Mouse (Mus musculus): ENCODE data around the gene Plac9a.

DNA sequence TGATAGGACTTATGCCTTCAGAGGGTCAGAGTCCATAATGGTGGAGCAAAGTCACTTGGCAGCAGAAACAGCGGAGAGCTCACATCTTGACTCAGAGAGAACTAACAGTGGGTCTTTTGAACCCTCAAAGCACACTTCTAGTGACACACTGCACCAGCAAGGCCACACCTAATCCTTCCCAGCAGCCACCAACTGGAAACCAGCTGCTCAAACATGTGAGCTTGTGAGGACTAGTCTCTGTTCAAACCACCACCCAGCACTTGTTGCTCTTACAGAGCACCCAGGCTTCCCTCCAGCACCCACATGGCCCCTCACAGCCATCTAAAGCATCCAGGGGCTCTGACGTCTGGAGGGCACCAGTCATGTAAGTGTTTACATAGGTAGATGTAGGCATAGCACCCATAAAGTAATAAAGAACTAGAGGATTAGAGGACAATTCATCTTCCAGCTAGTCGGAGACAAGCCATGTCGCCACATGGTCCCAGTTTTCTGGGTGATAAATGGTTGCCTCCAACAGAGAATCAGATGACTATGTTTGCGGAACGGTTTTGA is 57.0 kb downstream of the Plac9a start:
- TF ChIP-seq CTCF (IDR thresholded peaks at IDR 0.05) (no peak), POLR2A (IDR thresholded peaks at IDR 0.05; ENCODE audit: insufficient read depth, low read depth, low read length) (no peak)

Data from heart, adult 2 months (tissue).